Comparison of ENCODE assay signal across 18 mouse cellular contexts in genomic region chr8:108327711-108328110, GRCm38 (mm10).
DNase-seq lines count a peak whose midpoint lies in the region; ATAC-seq and TF ChIP-seq lines count a peak whose summit lies in the region.
"Had no signal": no experiment of that assay in that cellular context is flagged by ENCODE, and none has a peak within 500 bp of the region (broad histone marks: within the 10 kb centered on the region; RNA-seq: fewer than 3 reads in every experiment).

No protein-coding gene starts in this region.

- WGBS in lung, postnatal 0 days: 63% methylated on average over 2 of the region's 2 CpGs

- ATAC-seq in lung, postnatal 0 days: no peak
- ATAC-seq: forebrain, embryonic 15.5 days had no signal

- H3K4me2 ChIP-seq in lung, postnatal 0 days (replicated peaks; ENCODE audit: low read depth, low read length): no peak overlapping the region
- H3K4me2 ChIP-seq: embryonic facial prominence, embryonic 15.5 days; forebrain, embryonic 15.5 days; heart, embryonic 15.5 days; hindbrain, embryonic 15.5 days; limb, embryonic 12.5 days had no signal

- peak; percentile 19 for DNase-seq in heart, adult 8-10 months (ENCODE audit: low spot score)
- DNase-seq in heart, adult 11 months: no peak
- peak; percentile 57 for DNase-seq in lung, postnatal 0 days (ENCODE audit: low spot score)
- DNase-seq in lung, postnatal 4 days: no peak
- DNase-seq in layer of hippocampus, adult 2 months (ENCODE audit: low spot score in 2 of 2): peak; percentile 16 to 35
- peak; percentile 39 for DNase-seq in skeletal muscle tissue, adult 2 months (ENCODE audit: low read depth, low spot score)
- no peak for DNase-seq in cerebellum, adult 9-10 months
- DNase-seq: cerebellum, adult 11 months; gastrocnemius, postnatal 25 days; kidney, adult 9 months; right cerebral cortex, postnatal 14 days; thymus, postnatal 36 days had no signal

- no peak overlapping the region for H3K9ac ChIP-seq in lung, postnatal 0 days (replicated peaks; ENCODE audit: low read depth)
- H3K9ac ChIP-seq: embryonic facial prominence, embryonic 15.5 days; forebrain, embryonic 15.5 days; heart, embryonic 15.5 days; hindbrain, embryonic 15.5 days; limb, embryonic 12.5 days had no signal

- no peak for TF ChIP-seq CTCF in lung, postnatal 0 days (IDR thresholded peaks at IDR 0.05)
- TF ChIP-seq CTCF in layer of hippocampus, adult 2 months (conservative IDR thresholded peaks at IDR 0.05): no peak

- no peak overlapping the region for H3K4me3 ChIP-seq in lung, postnatal 0 days (ENCODE audit: low read depth, low read length)
- no peak overlapping the region for H3K4me3 ChIP-seq in layer of hippocampus, adult 2 months
- H3K4me3 ChIP-seq: embryonic facial prominence, embryonic 15.5 days; forebrain, embryonic 15.5 days; heart, embryonic 15.5 days; hindbrain, embryonic 15.5 days; limb, embryonic 12.5 days; midbrain, embryonic 10.5 days had no signal

- no peaks in the 10 kb centered on the region for H3K27me3 ChIP-seq in lung, postnatal 0 days (replicated peaks; ENCODE audit: insufficient read depth, low read length)
- H3K27me3 ChIP-seq: embryonic facial prominence, embryonic 15.5 days; forebrain, embryonic 15.5 days; heart, embryonic 15.5 days; hindbrain, embryonic 15.5 days; limb, embryonic 12.5 days had no signal

- no peak overlapping the region for H3K27ac ChIP-seq in lung, postnatal 0 days (ENCODE audit: low read length)
- H3K27ac ChIP-seq in layer of hippocampus, adult 2 months: no peak overlapping the region
- H3K27ac ChIP-seq: embryonic facial prominence, embryonic 15.5 days; forebrain, embryonic 15.5 days; heart, embryonic 15.5 days; hindbrain, embryonic 15.5 days; limb, embryonic 12.5 days; midbrain, embryonic 10.5 days had no signal

- H3K9me3 ChIP-seq in lung, postnatal 0 days (ENCODE audit: low read length): no peaks in the 10 kb centered on the region
- H3K9me3 ChIP-seq: embryonic facial prominence, embryonic 15.5 days; forebrain, embryonic 15.5 days; heart, embryonic 15.5 days; hindbrain, embryonic 15.5 days; limb, embryonic 12.5 days; midbrain, embryonic 10.5 days had no signal

- H3K36me3 ChIP-seq in lung, postnatal 0 days (ENCODE audit: insufficient read depth, low read length): no peaks in the 10 kb centered on the region
- H3K36me3 ChIP-seq: embryonic facial prominence, embryonic 15.5 days; forebrain, embryonic 15.5 days; heart, embryonic 15.5 days; hindbrain, embryonic 15.5 days; limb, embryonic 12.5 days; midbrain, embryonic 10.5 days had no signal

- H3K4me1 ChIP-seq in lung, postnatal 0 days (ENCODE audit: insufficient read depth, low read depth, low read length): no peaks in the 10 kb centered on the region
- H3K4me1 ChIP-seq: embryonic facial prominence, embryonic 15.5 days; forebrain, embryonic 15.5 days; heart, embryonic 15.5 days; hindbrain, embryonic 15.5 days; limb, embryonic 12.5 days; midbrain, embryonic 10.5 days had no signal

- TF ChIP-seq EP300 in lung, postnatal 0 days (IDR thresholded peaks at IDR 0.05): no peak

Comparison
In these comparisons a context has a peak if more than half of its experiments do, and no peak if none do; other contexts are left out.
1. DNase-seq: peak in heart, adult 8-10 months (single experiment), lung, postnatal 0 days (single experiment), layer of hippocampus, adult 2 months (2 of 2) and skeletal muscle tissue, adult 2 months (single experiment); none in heart, adult 11 months (single experiment), lung, postnatal 4 days (0 of 2) and cerebellum, adult 9-10 months (single experiment).